Mouse (Mus musculus) limb, embryonic 14.5 days (tissue): ENCODE data around the gene Ap3m1. TPM values are rescaled to one million over a fixed set of nuclear protein-coding genes. Genes with fewer than 3 reads are reported as not detected.

Source experiments
- ATAC-seq: fragments of 200-750 bp; cut with Nextera tagmentation; 2 replicates; pipeline ENCODE4 v1.8.0; 2017; ENCODE audit warnings: low read depth, moderate number of reproducible peaks, moderate TSS enrichment; ENCODE audit not compliant: low FRiP score
- DNase-seq: peaks from one replicate; pipeline ENCODE4 v3.0.0-alpha.2; 2015; ENCODE audit warnings: low spot score
- H3K27ac ChIP-seq: fragments of 300-500 bp; sonication (generic); replicated peaks from 2 replicates; pipeline ENCODE4 v1.5.1; 2014; ENCODE audit warnings: low read depth, mild to moderate bottlenecking, low read length, moderate library complexity, mixed read lengths
- H3K27me3 ChIP-seq: fragments of 300-500 bp; sonication (generic); 2 replicates; pipeline ENCODE4 v1.6.1; 2014; ENCODE audit warnings: low read length, mixed read lengths; ENCODE audit not compliant: control insufficient read depth, insufficient read depth
- H3K36me3 ChIP-seq: fragments of 300-500 bp; sonication (generic); 2 replicates; pipeline ENCODE4 v1.6.1; 2014; ENCODE audit warnings: mild to moderate bottlenecking, low read length, moderate library complexity, mixed read lengths; ENCODE audit not compliant: control insufficient read depth, insufficient read depth
- H3K4me1 ChIP-seq: fragments of 300-500 bp; sonication (generic); 2 replicates; pipeline ENCODE4 v1.6.1; 2014; ENCODE audit warnings: antibody characterized with exemption, low read length, mixed read lengths; ENCODE audit not compliant: control insufficient read depth, insufficient read depth
- H3K4me2 ChIP-seq: fragments of 300-500 bp; sonication (generic); replicated peaks from 2 replicates; pipeline ENCODE4 v1.6.1; 2014; ENCODE audit warnings: low read depth, mild to moderate bottlenecking, low read length, moderate library complexity; ENCODE audit not compliant: severe bottlenecking
- H3K4me3 ChIP-seq: fragments of 300-500 bp; sonication (generic); replicated peaks from 2 replicates; pipeline ENCODE4 v1.5.1; 2014; ENCODE audit warnings: low read length
- H3K9ac ChIP-seq: fragments of 300-500 bp; sonication (generic); 2 replicates; pipeline ENCODE4 v1.6.1; 2014; ENCODE audit warnings: mild to moderate bottlenecking, low read depth, low read length, moderate library complexity; ENCODE audit not compliant: severe bottlenecking
- H3K9me3 ChIP-seq: fragments of 300-500 bp; sonication (generic); 2 replicates; pipeline ENCODE4 v1.6.1; 2016; ENCODE audit warnings: low read length; ENCODE audit not compliant: control insufficient read depth
- POLR2A ChIP-seq: fragments of 200-500 bp; IDR thresholded peaks from 2 replicates; pipeline ENCODE4 v1.8.0; 2012; ENCODE audit warnings: inconsistent platforms, mild to moderate bottlenecking, moderate library complexity, borderline replicate concordance; ENCODE audit not compliant: insufficient read depth, insufficient read length; ENCODE audit errors: extremely low read depth
- WGBS: fragments of 180-500 bp; shearing (Covaris S2); extraction: QIAGEN DNeasy Blood & Tissue Kit; methylation state at CpG from one replicate; pipeline ENCODE4 v1.1.7; 2014; 5-methylcytosine and 5-hydroxymethylcytosine counted together
- polyA plus RNA-seq, 2 experiments: library from polyadenylated mRNA; depleted of rRNA in 1 of 2; stranded (reverse) in 1 of 2; unstranded in 1 of 2; fragments of >200 nt; fragmentation: Nextera tagmentation in 1 of 2; extraction: Ambion mirVana in 1 of 2; gene quantifications; 2 replicates each; pipeline versions ENCODE4 v1.2.1 to v1.2.3; 2012 to 2014

Gene Ap3m1
- polyA plus RNA-seq, 2 experiments, result 76.4 to 86.6 TPM

GRCm38 (mm10) chr14:21077939-21078338 lies 25.6 kb upstream of the Ap3m1 start:
- TF ChIP-seq POLR2A, result no peak
- Histone ChIP-seq H3K27me3 (no peaks in the 10 kb centered on the region), H3K4me2 (no peak overlapping the region), H3K4me3 (no peak overlapping the region), H3K9ac (no peak overlapping the region), H3K9me3 (no peaks in the 10 kb centered on the region), H3K27ac (no peak overlapping the region), H3K36me3 (no peaks in the 10 kb centered on the region), H3K4me1 (peaks cover 16% of the 10 kb centered on the region; the same call in 1 of the 2 replicates)
- no peak for DNase-seq
- WGBS, result 81% methylated on average over 4 of the region's 4 CpGs
- ATAC-seq, result no peak

DNA sequence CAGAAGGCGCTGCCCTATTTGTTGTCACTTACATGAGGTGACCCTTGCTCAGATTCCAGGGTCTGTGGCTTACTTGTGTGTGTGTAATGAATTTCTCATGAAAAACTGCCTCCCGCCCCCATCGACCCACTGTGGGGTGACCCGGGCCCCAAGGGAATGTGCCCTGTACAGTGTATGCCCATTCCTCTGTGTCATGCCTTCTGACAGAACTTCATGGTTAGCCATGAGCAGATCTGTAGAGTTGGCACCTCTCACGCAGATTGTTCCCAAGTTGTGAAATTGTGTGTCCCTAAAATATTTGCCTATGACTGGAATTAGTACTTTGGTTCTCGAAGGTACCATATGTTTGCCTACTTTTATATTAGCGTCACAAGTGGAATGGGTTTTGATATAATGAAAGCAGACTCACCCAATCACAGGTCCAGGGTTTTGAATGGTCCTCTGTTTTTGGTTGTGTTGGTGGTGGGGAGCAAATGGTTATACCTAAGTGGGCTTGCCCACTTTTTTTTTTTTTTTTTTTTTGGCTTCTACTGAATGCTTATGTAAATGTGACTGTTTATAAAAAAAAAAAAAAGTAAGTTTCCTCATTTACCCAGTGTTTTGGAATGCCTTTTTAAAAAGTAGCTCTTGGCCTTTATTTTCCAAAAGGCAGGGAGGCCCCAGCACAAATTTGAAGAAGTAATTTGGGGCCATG lies 24.3 kb upstream of the Ap3m1 start:
- no peaks in the 10 kb centered on the region for H3K9me3 ChIP-seq
- H3K27ac ChIP-seq, result peak overlapping the region; percentile 87; the same call in 1 of the 2 replicates
- H3K36me3 ChIP-seq, result no peaks in the 10 kb centered on the region
- TF ChIP-seq POLR2A, result no peak
- DNase-seq, result no peak
- 32% methylated on average over 7 of the region's 7 CpGs for WGBS
- ATAC-seq, result no peak
- H3K4me3 ChIP-seq, result peak overlapping the region; percentile 64
- H3K9ac ChIP-seq, result peak overlapping the region; percentile 73
- H3K4me1 ChIP-seq, result peaks cover 16% of the 10 kb centered on the region; the same call in 1 of the 2 replicates
- peak overlapping the region; percentile 69 for H3K4me2 ChIP-seq
- H3K27me3 ChIP-seq, result no peaks in the 10 kb centered on the region

DNA sequence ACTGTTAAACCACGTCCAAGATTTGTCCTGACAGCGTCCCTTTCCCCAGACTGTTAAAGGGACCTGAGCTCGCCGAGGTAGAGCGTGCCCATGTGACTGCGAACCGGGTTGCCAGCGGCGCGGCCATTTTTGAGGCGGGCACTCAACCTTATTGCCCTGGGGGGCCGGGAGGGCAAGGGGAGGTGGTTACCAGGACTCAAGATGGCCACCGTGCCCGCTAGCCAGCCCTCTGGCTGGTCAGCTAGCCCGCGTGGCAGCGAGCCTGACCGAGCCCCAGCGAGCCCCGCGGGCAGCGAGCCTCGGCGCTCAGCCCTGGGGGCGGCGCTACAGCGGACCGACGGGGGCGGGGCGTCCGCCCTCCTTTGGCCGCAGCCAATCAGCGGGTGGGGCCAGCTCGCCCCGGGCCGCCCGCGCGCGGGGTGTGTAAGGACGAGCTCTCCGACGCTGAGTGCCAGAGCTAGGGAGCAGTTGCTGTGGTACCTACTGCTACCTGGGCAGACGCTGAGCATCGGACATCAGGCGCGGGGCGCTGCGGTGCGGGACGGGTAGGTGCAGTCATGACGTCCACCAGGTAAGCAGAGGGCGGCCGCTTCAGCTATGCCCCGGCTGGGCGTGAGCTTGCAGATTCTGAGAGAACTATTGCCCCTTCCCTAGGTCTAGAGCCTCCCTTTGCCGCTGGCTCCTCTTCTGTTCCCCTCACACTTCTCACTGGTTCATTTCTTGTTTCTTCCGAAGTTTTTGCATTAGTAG lies 23.6 kb upstream of the Ap3m1 start:
- Histone ChIP-seq H3K4me2 (peak overlapping the region; percentile 69), H3K9ac (peak overlapping the region; percentile 73), H3K9me3 (no peaks in the 10 kb centered on the region), H3K27me3 (no peaks in the 10 kb centered on the region), H3K27ac (peak overlapping the region; percentile 87), H3K4me3 (peak overlapping the region; percentile 64), H3K4me1 (peaks cover 16% of the 10 kb centered on the region; the same call in 1 of the 2 replicates), H3K36me3 (no peaks in the 10 kb centered on the region)
- WGBS, result under 1% methylated on average over 34 of the region's 59 CpGs
- ATAC-seq, result peak; percentile 98
- TF ChIP-seq POLR2A, result 0 out of 2 replicates have a peak, but pooled peaks have one; percentile 59
- DNase-seq, result peak; percentile 90

GRCm38 (mm10) chr14:21074398-21075320 lies 22.4 kb upstream of the Ap3m1 start:
- no peak overlapping the region for H3K4me2 ChIP-seq
- no peak overlapping the region for H3K9ac ChIP-seq
- H3K4me3 ChIP-seq, result peak overlapping the region; percentile 64; the same call in 1 of the 2 replicates
- ATAC-seq, result no peak
- no peaks in the 10 kb centered on the region for H3K9me3 ChIP-seq
- 58% methylated on average over 11 of the region's 11 CpGs for WGBS
- no peaks in the 10 kb centered on the region for H3K36me3 ChIP-seq
- no peak for TF ChIP-seq POLR2A
- no peak for DNase-seq
- H3K4me1 ChIP-seq, result peaks cover 16% of the 10 kb centered on the region; the same call in 1 of the 2 replicates
- H3K27me3 ChIP-seq, result no peaks in the 10 kb centered on the region
- no peak overlapping the region for H3K27ac ChIP-seq

DNA sequence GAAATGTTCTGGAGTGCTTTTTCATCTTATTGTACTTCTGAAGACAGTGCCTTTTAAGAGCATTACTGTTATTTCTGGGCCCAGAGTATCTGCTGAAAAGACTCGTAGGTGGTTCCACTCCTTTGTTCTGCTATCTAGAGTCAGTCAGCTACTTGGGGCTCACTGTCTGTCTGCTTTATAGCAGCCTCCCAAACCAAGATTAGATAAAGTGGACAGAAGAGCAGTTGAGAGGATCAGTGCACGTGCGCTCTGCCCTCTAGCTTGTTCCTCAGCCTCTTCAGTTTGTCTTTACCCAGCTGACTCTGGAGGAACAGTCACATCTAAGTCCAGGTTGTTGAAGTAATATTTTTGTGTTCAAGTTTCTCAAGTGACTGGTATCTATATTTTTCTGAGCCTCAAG lies 21.7 kb upstream of the Ap3m1 start:
- Histone ChIP-seq H3K9ac (no peak overlapping the region), H3K4me1 (peaks cover 13% of the 10 kb centered on the region; the same call in 1 of the 2 replicates), H3K4me3 (no peak overlapping the region), H3K27ac (no peak overlapping the region), H3K9me3 (no peaks in the 10 kb centered on the region), H3K27me3 (no peaks in the 10 kb centered on the region), H3K4me2 (no peak overlapping the region), H3K36me3 (no peaks in the 10 kb centered on the region)
- no peak for DNase-seq
- ATAC-seq, result no peak
- no peak for TF ChIP-seq POLR2A
- 73% methylated on average over 3 of the region's 3 CpGs for WGBS
